Mouse (Mus musculus) retina, postnatal 1 day (tissue): ENCODE results near the gene Serf2.

Experiments used
- DNase-seq: peaks from one replicate; pipeline ENCODE4 v3.0.0-alpha.2; 2012

The Serf2 gene

GRCm38 (mm10) chr2:121507173-121507950, 58.4 kb downstream of the Serf2 start:
- DNase-seq: no peak
